Mouse (Mus musculus): ENCODE data around the gene Znrf3. TPM values are rescaled to one million over a fixed set of nuclear protein-coding genes. Genes with fewer than 3 reads are reported as not detected.

Gene Znrf3
- polyA plus RNA-seq, 1 experiment, result 2.2 TPM

DNA sequence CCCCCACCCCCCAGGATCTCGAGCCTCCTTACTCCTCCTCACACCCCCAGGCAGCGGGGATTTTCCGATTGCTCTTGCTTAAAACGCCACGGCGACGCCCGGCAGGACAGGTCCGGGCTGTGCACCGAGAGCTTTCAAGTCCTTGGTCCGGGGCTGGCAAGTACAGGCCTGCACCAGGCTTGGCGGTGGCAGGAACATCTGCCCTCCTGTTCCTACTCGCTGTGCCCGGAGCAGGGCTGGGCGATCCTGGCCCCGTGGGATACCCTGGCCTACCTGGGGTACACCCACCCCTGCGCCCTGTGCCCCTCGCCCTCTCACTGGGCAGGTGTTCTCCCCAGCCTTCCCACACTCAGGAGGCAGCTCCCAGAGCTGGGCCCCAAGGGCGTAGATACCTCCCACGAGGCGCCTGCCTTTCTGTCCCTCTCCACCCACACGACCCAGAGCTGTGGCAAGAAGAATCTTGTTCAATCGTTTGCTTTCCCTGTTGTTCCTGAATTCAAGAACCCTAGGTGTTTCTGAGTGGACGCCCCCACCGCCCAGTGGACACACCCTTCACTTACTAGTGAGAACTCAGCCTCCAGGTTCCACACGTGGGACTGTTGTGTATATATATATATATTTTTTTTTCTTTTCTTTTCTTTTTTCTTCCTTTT, 181.4 kb downstream of the Znrf3 start:
- H3K4me3 ChIP-seq (ENCODE audit: insufficient read depth, low read length), result no peak overlapping the region
- no peaks in the 10 kb centered on the region for H3K4me1 ChIP-seq (ENCODE audit: control insufficient read depth, insufficient read depth, low read length)
- H3K27ac ChIP-seq (ENCODE audit: insufficient read depth, low read depth, low read length), result no peak overlapping the region

DNA sequence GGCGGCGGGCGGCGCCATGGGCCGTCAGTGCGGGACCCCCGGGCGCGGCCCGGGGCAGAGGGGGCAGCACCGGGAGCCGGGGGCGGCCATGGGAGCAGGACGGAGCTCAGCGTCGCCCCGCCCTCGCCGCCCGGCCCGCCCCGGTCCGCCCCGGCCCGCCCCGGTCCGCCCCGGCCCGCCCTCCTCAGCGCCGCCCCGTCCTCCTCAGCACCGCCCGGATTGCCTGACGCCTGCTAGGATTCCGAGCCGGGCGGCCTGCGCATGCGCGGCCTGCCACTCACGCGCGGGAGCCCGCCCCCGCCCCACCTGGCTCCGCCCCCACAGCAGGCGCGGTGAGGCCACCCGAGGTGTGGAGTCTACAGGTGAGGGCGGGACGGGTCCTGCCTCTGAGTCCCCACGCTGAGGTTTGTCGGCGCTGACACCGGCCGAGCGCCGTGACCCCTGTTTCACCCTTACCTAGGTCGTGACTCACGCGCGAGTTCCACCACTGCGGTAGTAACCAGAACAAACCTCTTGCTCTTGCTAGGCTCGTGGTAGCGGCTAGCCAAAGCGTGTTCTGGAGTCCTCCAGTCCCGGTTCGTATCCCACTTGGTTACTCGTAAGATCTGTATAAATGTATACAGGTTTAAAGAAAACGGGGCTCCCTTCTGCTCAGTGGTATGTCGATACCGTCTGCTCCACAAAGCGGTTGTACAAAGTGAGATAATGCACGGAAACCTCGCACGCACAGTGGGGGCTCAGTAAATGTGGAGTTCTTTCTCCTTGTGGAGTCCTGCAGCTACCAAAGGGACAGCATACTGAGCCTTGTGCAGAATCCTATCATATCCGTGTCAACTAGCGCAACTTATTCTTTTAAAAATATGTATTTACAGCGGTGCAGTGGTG, 182.9 kb downstream of the Znrf3 start, which contains the start of gene Kremen1:
Gene Kremen1, minus strand, starts transcription at position 51 of the 885 bp plus-strand sequence.
- Histone ChIP-seq H3K4me3 (ENCODE audit: insufficient read depth, low read length) (peak within 1 kb of the TSS; percentile 95), H3K27ac (ENCODE audit: insufficient read depth, low read depth, low read length) (no peak within 1 kb of the TSS), H3K4me1 (ENCODE audit: control insufficient read depth, insufficient read depth, low read length) (no peaks in the 10 kb centered on the region)
- TF ChIP-seq POLR2A (IDR thresholded peaks at IDR 0.05; ENCODE audit: borderline replicate concordance, low read depth, low read length) (no peak), CTCF (IDR thresholded peaks at IDR 0.05; ENCODE audit: low read depth, low read length) (no peak)

More for the DNA sequence above, 181.4 kb downstream of the Znrf3 start:
- TF ChIP-seq POLR2A (IDR thresholded peaks at IDR 0.05; ENCODE audit: borderline replicate concordance, low read depth, low read length), result no peak
- no peak for TF ChIP-seq CTCF (IDR thresholded peaks at IDR 0.05; ENCODE audit: low read depth, low read length)

DNA sequence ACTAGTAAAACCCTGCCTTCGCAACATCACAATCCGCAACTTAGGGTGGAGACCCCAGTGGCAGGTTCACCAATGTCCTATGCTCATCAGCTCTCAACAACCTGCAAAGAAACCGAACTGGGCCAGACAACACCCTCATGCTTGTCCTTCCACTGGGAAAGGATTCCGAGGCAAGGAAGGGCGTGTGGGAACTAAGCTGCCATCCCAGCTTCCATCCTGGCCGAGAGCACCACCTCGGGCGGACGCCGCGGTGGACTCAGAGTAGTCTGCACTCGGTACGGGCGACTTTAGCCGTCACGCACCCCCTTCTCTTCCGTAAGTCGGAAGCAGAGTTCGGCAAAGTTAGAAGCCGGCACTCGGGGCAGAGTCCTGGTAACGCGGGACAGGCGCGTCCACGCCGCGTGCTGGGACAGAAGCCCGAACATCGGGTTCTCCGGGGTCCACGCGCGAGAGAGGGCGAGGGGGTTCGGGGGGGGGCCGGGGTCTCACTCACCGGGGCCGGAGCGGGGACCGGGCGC, 183.6 kb downstream of the Znrf3 start:
- no peak overlapping the region for H3K27ac ChIP-seq (ENCODE audit: insufficient read depth, low read depth, low read length)
- TF ChIP-seq POLR2A (IDR thresholded peaks at IDR 0.05; ENCODE audit: borderline replicate concordance, low read depth, low read length) (no peak), CTCF (IDR thresholded peaks at IDR 0.05; ENCODE audit: low read depth, low read length) (no peak)
- no peaks in the 10 kb centered on the region for H3K4me1 ChIP-seq (ENCODE audit: control insufficient read depth, insufficient read depth, low read length)
- H3K4me3 ChIP-seq (ENCODE audit: insufficient read depth, low read length), result peak overlapping the region; percentile 95

DNA sequence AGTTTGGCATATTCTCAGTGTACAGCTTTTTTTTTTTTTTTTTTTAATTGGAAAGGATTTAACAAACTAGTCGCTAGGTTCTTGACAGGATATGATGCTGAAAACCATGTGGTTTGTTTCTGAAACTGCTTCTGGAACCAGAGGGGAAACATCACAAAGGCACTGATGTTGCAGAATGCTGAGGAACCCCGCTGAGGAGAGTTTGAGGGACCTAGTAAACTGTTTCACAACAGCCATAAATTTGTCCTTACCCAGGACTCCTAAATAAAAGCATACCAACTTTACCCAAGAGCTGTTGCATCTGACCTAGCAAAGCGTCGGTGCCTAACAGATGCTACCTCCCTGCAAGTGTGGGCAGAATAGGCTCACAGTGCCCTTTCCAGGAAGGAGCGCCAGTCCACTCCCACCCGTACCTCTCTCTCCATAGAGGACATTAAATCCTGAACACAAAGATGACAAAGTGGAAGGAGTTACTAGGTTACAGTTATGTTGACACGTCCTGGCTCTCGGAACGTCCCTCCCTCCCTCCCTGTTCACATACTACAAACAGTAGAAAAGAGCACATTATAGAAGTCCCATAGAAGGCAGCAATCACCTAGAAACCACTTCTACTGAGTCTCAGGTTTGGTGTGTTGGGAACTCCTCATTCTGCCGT, 184.6 kb downstream of the Znrf3 start:
- no peak for TF ChIP-seq CTCF (IDR thresholded peaks at IDR 0.05; ENCODE audit: low read depth, low read length)
- TF ChIP-seq POLR2A (IDR thresholded peaks at IDR 0.05; ENCODE audit: borderline replicate concordance, low read depth, low read length), result no peak
- Histone ChIP-seq H3K4me1 (ENCODE audit: control insufficient read depth, insufficient read depth, low read length) (no peaks in the 10 kb centered on the region), H3K27ac (ENCODE audit: insufficient read depth, low read depth, low read length) (no peak overlapping the region), H3K4me3 (ENCODE audit: insufficient read depth, low read length) (no peak overlapping the region)

DNA sequence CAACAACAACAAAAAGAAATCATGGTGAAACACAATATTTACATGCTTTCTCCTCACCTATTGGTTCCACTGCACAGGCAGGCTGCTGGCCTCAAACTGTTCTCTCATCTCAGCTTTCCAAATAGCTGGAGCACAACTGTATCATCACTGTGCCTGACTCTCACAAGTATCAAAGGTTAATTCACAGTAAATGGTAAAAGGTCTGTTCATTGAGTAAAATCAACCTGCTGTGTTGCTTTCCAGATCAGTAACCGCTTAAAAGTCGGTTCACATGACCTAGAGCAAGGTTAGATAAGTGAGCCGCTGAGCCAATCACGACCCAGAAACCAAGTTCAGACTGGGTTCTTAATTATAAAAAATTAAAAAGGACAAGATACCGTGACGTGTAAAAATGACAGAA, 186.6 kb downstream of the Znrf3 start:
- TF ChIP-seq POLR2A (IDR thresholded peaks at IDR 0.05; ENCODE audit: borderline replicate concordance, low read depth, low read length) (no peak), CTCF (IDR thresholded peaks at IDR 0.05; ENCODE audit: low read depth, low read length) (no peak)
- no peak overlapping the region for H3K27ac ChIP-seq (ENCODE audit: insufficient read depth, low read depth, low read length)
- H3K4me1 ChIP-seq (ENCODE audit: control insufficient read depth, insufficient read depth, low read length), result 0 out of 2 replicates have a peak, but pooled peaks cover 2% of the 10 kb centered on the region
- no peak overlapping the region for H3K4me3 ChIP-seq (ENCODE audit: insufficient read depth, low read length)

DNA sequence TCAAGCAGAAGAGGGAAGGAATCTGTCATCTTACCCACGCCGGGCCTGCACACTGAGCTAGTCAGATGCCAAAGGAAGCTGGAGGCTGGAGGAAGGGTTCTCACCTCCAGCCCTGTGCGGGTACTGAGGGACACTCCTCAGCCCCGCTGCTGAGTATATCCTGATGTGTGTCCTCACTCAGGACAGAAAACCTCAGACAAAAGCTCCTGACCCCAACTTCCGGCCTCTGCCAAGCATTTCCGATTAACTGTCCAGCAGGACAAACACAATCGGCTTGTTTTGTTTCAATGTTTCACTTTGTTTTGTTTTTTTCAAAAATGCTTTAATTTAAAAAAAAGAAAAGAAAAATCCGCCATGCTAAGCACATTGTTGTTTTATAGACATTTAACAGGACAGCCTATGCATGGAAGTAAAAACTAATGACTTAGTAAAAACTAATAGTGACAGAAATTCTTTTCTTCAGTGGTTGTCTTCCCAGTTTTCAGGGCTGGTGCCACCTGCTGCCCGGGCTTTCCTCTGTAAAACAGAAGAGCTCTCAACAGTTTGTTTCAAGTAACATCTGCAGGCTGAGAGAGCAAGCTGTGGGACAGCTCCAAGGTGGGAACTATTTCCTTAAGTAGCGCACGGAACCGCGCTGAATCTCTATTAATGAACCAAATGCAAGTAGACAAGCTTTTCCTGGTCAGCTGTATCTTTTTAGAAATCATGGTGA, 187.3 kb downstream of the Znrf3 start:
- Histone ChIP-seq H3K27ac (ENCODE audit: insufficient read depth, low read depth, low read length) (no peak overlapping the region), H3K4me3 (ENCODE audit: insufficient read depth, low read length) (no peak overlapping the region), H3K4me1 (ENCODE audit: control insufficient read depth, insufficient read depth, low read length) (0 out of 2 replicates have a peak, but pooled peaks cover 2% of the 10 kb centered on the region)
- no peak for TF ChIP-seq POLR2A (IDR thresholded peaks at IDR 0.05; ENCODE audit: borderline replicate concordance, low read depth, low read length)
- no peak for TF ChIP-seq CTCF (IDR thresholded peaks at IDR 0.05; ENCODE audit: low read depth, low read length)

DNA sequence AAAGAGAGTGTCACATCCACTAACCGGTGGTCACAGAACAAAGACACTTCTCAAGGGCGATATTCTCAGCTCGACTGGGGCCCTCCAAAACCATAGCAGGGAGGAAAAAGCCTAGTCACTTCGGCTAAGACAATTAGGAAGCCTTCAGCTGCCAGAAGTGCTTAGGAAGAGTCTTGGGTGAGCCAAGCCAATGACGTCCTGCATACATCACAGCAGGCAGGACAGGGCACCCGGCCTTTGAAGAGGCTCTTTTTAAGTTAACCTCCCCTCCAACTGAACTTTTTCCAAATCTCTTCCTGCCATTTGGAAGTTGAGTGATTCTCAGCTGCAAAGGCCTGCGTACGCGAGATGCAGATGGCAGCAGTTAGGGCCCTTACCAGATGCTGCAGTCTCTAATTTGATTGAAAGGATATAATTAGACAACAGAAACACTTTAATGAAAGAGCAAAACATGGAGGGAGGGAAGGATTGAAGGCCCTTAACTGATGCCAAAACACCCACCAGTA, 189.1 kb downstream of the Znrf3 start:
- Histone ChIP-seq H3K4me3 (ENCODE audit: insufficient read depth, low read length) (no peak overlapping the region), H3K4me1 (ENCODE audit: control insufficient read depth, insufficient read depth, low read length) (0 out of 2 replicates have a peak, but pooled peaks cover 2% of the 10 kb centered on the region), H3K27ac (ENCODE audit: insufficient read depth, low read depth, low read length) (no peak overlapping the region)
- TF ChIP-seq POLR2A (IDR thresholded peaks at IDR 0.05; ENCODE audit: borderline replicate concordance, low read depth, low read length) (no peak), CTCF (IDR thresholded peaks at IDR 0.05; ENCODE audit: low read depth, low read length) (no peak)

DNA sequence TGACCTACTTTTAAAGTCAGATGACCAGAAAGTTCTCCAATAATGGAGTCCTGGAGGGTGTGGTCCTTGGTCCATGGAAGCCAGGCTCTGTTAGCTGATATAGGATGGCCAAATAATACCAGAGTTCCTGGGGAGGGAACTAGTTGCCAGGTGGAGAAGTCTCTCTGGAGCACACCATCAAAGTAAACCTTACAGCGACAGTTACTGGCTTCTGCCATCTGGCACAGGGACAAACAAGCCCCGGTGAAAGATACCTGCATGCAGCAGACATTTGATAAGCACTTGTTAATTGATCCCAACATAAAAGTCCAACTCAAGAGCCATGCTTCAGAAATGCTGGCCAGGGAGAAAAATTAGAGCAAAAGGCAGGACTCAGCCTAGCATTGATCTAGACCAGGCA, 190.6 kb downstream of the Znrf3 start:
- peaks cover 3% of the 10 kb centered on the region for H3K4me1 ChIP-seq (ENCODE audit: control insufficient read depth, insufficient read depth, low read length)
- H3K27ac ChIP-seq (ENCODE audit: insufficient read depth, low read depth, low read length), result no peak overlapping the region
- TF ChIP-seq POLR2A (IDR thresholded peaks at IDR 0.05; ENCODE audit: borderline replicate concordance, low read depth, low read length) (no peak), CTCF (IDR thresholded peaks at IDR 0.05; ENCODE audit: low read depth, low read length) (no peak)
- H3K4me3 ChIP-seq (ENCODE audit: insufficient read depth, low read length), result no peak overlapping the region

DNA sequence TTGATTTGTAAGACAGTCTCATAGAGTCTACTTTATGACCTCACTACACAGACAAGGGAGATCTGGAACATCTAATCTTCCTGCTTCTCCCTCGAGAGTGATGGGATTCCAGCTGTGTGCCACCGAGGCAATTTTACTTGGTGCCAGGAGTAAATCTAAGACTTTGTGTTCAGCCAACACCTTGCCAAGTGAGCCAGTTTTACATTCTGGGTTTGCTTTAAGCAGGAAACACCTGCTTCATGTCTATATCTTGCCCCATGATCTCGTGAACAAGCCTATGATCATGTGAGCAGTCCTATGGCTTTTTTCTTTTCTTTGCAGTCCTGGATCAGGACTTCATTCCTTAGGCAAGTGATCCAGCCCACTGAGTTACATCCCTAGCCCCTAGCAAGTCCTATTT, 191.1 kb downstream of the Znrf3 start:
- H3K4me3 ChIP-seq (ENCODE audit: insufficient read depth, low read length), result no peak overlapping the region
- H3K27ac ChIP-seq (ENCODE audit: insufficient read depth, low read depth, low read length), result no peak overlapping the region
- TF ChIP-seq CTCF (IDR thresholded peaks at IDR 0.05; ENCODE audit: low read depth, low read length) (no peak), POLR2A (IDR thresholded peaks at IDR 0.05; ENCODE audit: borderline replicate concordance, low read depth, low read length) (no peak)
- H3K4me1 ChIP-seq (ENCODE audit: control insufficient read depth, insufficient read depth, low read length), result peaks cover 8% of the 10 kb centered on the region
